Mouse (Mus musculus): ENCODE measurements around the gene G430095P16Rik. TPM values are rescaled to one million over a fixed set of nuclear protein-coding genes. Genes with fewer than 3 reads are reported as not detected.

Gene G430095P16Rik
- total and polyA plus RNA-seq, 2 experiments from 2014 or later, result 0.56 TPM; not detected in 1

GRCm38 (mm10) chr8:84712759-84713120 lies 10.1 kb upstream of the G430095P16Rik start:
- no peak overlapping the region for H3K9ac ChIP-seq
- H3K4me1 ChIP-seq (ENCODE audit: insufficient read depth), result peaks cover 14% of the 10 kb centered on the region
- WGBS, result 8% methylated on average over 3 of the region's 3 CpGs
- peak overlapping the region; percentile 77 for H3K27ac ChIP-seq (ENCODE audit: low read depth, low read length)
- no peak for TF ChIP-seq CTCF (IDR thresholded peaks at IDR 0.05; ENCODE audit: low read depth)
- no peak overlapping the region for H3K4me3 ChIP-seq (ENCODE audit: low read depth, low read length)
- DNase-seq (no peak), ATAC-seq (no peak)
- 0 out of 2 replicates have a peak, but pooled peaks cover 3% of the 10 kb centered on the region for H3K27me3 ChIP-seq (ENCODE audit: insufficient read depth, low read length)
- H3K36me3 ChIP-seq (ENCODE audit: insufficient read depth), result peaks cover 31% of the 10 kb centered on the region
- no peaks in the 10 kb centered on the region for H3K9me3 ChIP-seq (ENCODE audit: low read length)
- no peak overlapping the region for H3K4me2 ChIP-seq (ENCODE audit: low read depth)

DNA sequence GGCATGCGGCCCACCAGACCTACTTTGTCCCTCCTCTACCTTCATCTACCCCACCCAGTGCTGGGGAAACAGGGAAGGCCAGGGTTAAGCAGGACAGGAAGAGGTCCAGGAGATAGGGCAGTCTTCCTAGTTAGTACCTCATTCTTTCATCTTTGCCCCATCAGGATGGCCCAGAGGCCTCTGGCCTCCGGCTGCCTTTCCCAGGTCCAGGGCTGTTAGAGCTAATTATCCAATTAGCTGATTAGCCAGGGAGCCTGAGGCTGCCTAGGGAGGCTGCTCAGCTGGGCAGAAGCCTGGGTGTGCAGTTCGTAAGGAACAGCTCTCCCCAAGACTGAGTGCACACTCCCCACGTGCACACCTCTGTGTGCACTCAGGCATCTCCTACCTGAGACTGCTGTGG lies 9.4 kb upstream of the G430095P16Rik start:
- Histone ChIP-seq H3K4me1 (ENCODE audit: insufficient read depth) (peaks cover 9% of the 10 kb centered on the region), H3K4me3 (ENCODE audit: low read depth, low read length) (no peak overlapping the region), H3K27me3 (ENCODE audit: insufficient read depth, low read length) (no peaks in the 10 kb centered on the region), H3K36me3 (ENCODE audit: insufficient read depth) (peaks cover 27% of the 10 kb centered on the region), H3K9ac (peak overlapping the region; percentile 22; the same call in 1 of the 2 replicates), H3K4me2 (ENCODE audit: low read depth) (no peak overlapping the region), H3K9me3 (ENCODE audit: low read length) (no peaks in the 10 kb centered on the region), H3K27ac (ENCODE audit: low read depth, low read length) (peak overlapping the region; percentile 77)
- 32% methylated on average over 4 of the region's 4 CpGs for WGBS
- ATAC-seq, result no peak
- no peak for TF ChIP-seq CTCF (IDR thresholded peaks at IDR 0.05; ENCODE audit: low read depth)
- peak; percentile 38 for DNase-seq

GRCm38 (mm10) chr8:84714161-84714560 lies 8.6 kb upstream of the G430095P16Rik start:
- Histone ChIP-seq H3K4me3 (ENCODE audit: low read depth, low read length) (no peak overlapping the region), H3K27me3 (ENCODE audit: insufficient read depth, low read length) (no peaks in the 10 kb centered on the region), H3K9me3 (ENCODE audit: low read length) (no peaks in the 10 kb centered on the region), H3K4me2 (ENCODE audit: low read depth) (no peak overlapping the region), H3K4me1 (ENCODE audit: insufficient read depth) (peaks cover 5% of the 10 kb centered on the region), H3K9ac (peak overlapping the region; percentile 22; the same call in 1 of the 2 replicates), H3K27ac (ENCODE audit: low read depth, low read length) (peak overlapping the region; percentile 77), H3K36me3 (ENCODE audit: insufficient read depth) (peaks cover 30% of the 10 kb centered on the region)
- WGBS, result 36% methylated on average over 4 of the region's 4 CpGs
- no peak for ATAC-seq
- peak; percentile 20 for DNase-seq
- TF ChIP-seq CTCF (IDR thresholded peaks at IDR 0.05; ENCODE audit: low read depth), result no peak

DNA sequence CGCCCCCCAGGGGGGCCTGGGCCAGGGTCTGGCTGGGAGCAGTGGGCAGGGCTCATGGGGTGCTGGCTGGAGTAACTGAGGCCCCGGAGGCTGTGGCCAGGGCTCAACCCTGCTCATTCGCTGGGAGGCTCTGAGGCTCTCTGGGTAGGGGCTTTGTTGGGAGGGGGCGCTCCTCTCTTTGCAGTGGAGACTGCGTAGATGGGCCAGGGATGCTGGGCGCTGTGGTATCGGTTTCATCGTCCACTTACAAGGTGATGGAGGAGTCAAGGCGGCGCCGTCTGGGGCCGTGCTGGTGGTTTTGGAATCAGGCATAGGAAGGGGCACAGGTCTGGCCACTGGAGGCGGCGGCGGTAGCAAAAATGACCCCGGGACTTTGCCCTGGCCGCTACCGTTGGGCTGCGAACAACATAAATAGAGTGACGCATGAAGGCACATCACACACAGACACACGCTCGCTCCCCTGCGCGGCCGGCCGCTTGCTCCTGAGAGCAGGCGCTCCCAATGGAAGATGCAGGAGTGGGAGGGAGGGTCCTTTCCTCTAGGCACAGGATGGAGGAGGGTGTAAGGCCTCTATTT lies 6.8 kb upstream of the G430095P16Rik start:
- Histone ChIP-seq H3K27me3 (ENCODE audit: insufficient read depth, low read length) (no peaks in the 10 kb centered on the region), H3K9ac (peak overlapping the region; percentile 39; the same call in 1 of the 2 replicates), H3K4me3 (ENCODE audit: low read depth, low read length) (no peak overlapping the region), H3K4me2 (ENCODE audit: low read depth) (no peak overlapping the region; the same call in 1 of the 2 replicates), H3K9me3 (ENCODE audit: low read length) (no peaks in the 10 kb centered on the region), H3K27ac (ENCODE audit: low read depth, low read length) (peak overlapping the region; percentile 80), H3K36me3 (ENCODE audit: insufficient read depth) (peaks cover 48% of the 10 kb centered on the region), H3K4me1 (ENCODE audit: insufficient read depth) (peaks cover 5% of the 10 kb centered on the region)
- ATAC-seq, result no peak
- WGBS, result 15% methylated on average over 27 of the region's 27 CpGs
- DNase-seq, result peak; percentile 33
- TF ChIP-seq CTCF (IDR thresholded peaks at IDR 0.05; ENCODE audit: low read depth), result no peak

DNA sequence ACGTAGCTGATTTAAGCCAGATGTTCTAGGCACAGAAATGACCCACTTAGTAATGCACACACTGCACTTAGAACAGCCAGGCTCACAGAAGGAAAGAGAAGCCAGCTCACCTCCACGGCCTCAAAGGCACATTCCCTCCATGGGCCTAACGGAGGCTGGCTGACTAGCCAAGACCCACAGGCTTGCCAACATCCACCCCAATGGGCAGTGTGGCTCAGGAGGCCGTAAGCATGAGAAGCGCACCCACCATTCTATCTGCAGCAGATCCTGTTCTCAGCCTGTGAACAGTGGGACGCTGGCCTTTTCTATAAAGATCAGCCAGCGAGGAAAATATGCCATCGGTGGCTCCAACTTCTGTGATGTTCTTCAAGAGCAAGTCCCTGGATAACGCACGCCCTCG lies 6.0 kb upstream of the G430095P16Rik start:
- Histone ChIP-seq H3K9me3 (ENCODE audit: low read length) (no peaks in the 10 kb centered on the region), H3K27me3 (ENCODE audit: insufficient read depth, low read length) (no peaks in the 10 kb centered on the region), H3K4me2 (ENCODE audit: low read depth) (no peak overlapping the region), H3K27ac (ENCODE audit: low read depth, low read length) (peak overlapping the region; percentile 57), H3K4me3 (ENCODE audit: low read depth, low read length) (no peak overlapping the region), H3K9ac (no peak overlapping the region), H3K36me3 (ENCODE audit: insufficient read depth) (peaks cover 56% of the 10 kb centered on the region), H3K4me1 (ENCODE audit: insufficient read depth) (peaks cover 5% of the 10 kb centered on the region)
- ATAC-seq, result no peak
- no peak for TF ChIP-seq CTCF (IDR thresholded peaks at IDR 0.05; ENCODE audit: low read depth)
- no peak for DNase-seq
- WGBS, result 62% methylated on average over 11 of the region's 11 CpGs

- H3K9ac ChIP-seq, result no peak overlapping the region
- 91% methylated on average over 5 of the region's 5 CpGs for WGBS
- H3K4me3 ChIP-seq (ENCODE audit: low read depth, low read length), result no peak overlapping the region
- no peak for ATAC-seq
- no peak overlapping the region for H3K4me2 ChIP-seq (ENCODE audit: low read depth)
- peaks cover 60% of the 10 kb centered on the region for H3K36me3 ChIP-seq (ENCODE audit: insufficient read depth)
- H3K27ac ChIP-seq (ENCODE audit: low read depth, low read length), result no peak overlapping the region
- H3K27me3 ChIP-seq (ENCODE audit: insufficient read depth, low read length), result no peaks in the 10 kb centered on the region
- H3K4me1 ChIP-seq (ENCODE audit: insufficient read depth), result peaks cover 13% of the 10 kb centered on the region
- TF ChIP-seq CTCF (IDR thresholded peaks at IDR 0.05; ENCODE audit: low read depth), result no peak
- H3K9me3 ChIP-seq (ENCODE audit: low read length), result no peaks in the 10 kb centered on the region
- DNase-seq, result no peak
Observed at GRCm38 (mm10) chr8:84718476-84718875, 4.3 kb upstream of the G430095P16Rik start.

DNA sequence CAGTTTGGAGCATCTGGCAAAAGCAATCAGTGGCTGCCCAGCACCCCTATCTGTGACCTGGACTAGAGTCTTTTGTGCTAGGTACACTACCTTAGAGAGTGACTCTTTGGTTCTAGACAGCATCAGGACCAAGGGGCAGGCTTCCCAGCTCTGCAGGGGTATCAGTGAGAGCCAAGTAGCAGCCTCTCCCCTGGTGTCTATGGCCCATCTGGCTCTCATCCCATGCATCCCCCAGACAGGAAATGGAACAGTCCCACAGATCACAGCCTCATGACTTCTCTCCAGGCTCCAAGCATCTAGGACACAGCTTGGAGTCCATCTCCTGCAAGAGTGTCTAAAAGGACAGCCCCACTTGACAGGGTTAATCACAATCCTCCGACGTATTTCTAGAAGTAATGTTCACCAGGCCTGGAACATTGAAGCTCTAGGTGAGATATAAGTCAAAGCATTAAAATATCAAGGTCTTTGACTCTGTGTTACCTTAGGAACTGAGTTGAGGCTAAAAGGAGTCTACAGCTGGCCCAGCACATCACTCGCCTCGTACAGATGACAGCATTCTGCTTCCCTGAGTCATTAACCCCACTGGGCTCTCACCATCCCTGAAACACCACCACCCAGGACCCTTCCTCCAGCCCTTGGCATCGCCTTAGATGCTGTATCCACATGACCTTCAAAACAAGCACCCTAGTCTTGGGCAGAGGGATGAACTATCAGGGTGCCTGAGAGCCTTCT lies 3.7 kb upstream of the G430095P16Rik start:
- 78% methylated on average over 5 of the region's 5 CpGs for WGBS
- H3K4me2 ChIP-seq (ENCODE audit: low read depth), result no peak overlapping the region
- TF ChIP-seq CTCF (IDR thresholded peaks at IDR 0.05; ENCODE audit: low read depth), result no peak
- no peak overlapping the region for H3K27ac ChIP-seq (ENCODE audit: low read depth, low read length)
- H3K9me3 ChIP-seq (ENCODE audit: low read length), result no peaks in the 10 kb centered on the region
- ATAC-seq (no peak), DNase-seq (no peak)
- no peak overlapping the region for H3K9ac ChIP-seq
- peaks cover 15% of the 10 kb centered on the region for H3K4me1 ChIP-seq (ENCODE audit: insufficient read depth)
- peaks cover 60% of the 10 kb centered on the region for H3K36me3 ChIP-seq (ENCODE audit: insufficient read depth)
- H3K27me3 ChIP-seq (ENCODE audit: insufficient read depth, low read length), result no peaks in the 10 kb centered on the region
- H3K4me3 ChIP-seq (ENCODE audit: low read depth, low read length), result no peak overlapping the region
